Mouse (Mus musculus) midbrain, embryonic 14.5 days (tissue): Measurements from ENCODE around the gene Rbfox2. TPM values are rescaled to one million over a fixed set of nuclear protein-coding genes. Genes with fewer than 3 reads are reported as not detected.

Experiments used
- ATAC-seq: fragments of 200-750 bp; cut with Nextera tagmentation; 2 replicates; pipeline ENCODE4 v1.8.0; 2017; ENCODE audit warnings: moderate number of reproducible peaks, moderate library complexity; ENCODE audit not compliant: low FRiP score, low TSS enrichment
- DNase-seq: peaks from one replicate; pipeline ENCODE4 v3.0.0-alpha.2; 2015
- H3K27ac ChIP-seq: fragments of 300-500 bp; sonication (generic); replicated peaks from 2 replicates; pipeline ENCODE4 v1.5.1; 2014; ENCODE audit warnings: mild to moderate bottlenecking, low read depth, low read length, moderate library complexity
- H3K27me3 ChIP-seq: fragments of 300-500 bp; sonication (generic); 2 replicates; pipeline ENCODE4 v1.6.1; 2014; ENCODE audit warnings: low read length, control low read depth, mixed read lengths; ENCODE audit not compliant: control insufficient read depth, insufficient read depth
- H3K36me3 ChIP-seq: fragments of 300-500 bp; sonication (generic); 2 replicates; pipeline ENCODE4 v1.6.1; 2014; ENCODE audit warnings: low read length, control low read depth; ENCODE audit not compliant: control insufficient read depth, insufficient read depth
- H3K4me1 ChIP-seq: fragments of 300-500 bp; sonication (generic); 2 replicates; pipeline ENCODE4 v1.6.1; 2014; ENCODE audit warnings: mild to moderate bottlenecking, antibody characterized with exemption, low read length, control low read depth; ENCODE audit not compliant: control insufficient read depth, insufficient read depth
- H3K4me2 ChIP-seq: fragments of 300-500 bp; sonication (generic); 2 replicates; pipeline ENCODE4 v1.6.1; 2014; ENCODE audit warnings: mild to moderate bottlenecking, low read length, moderate library complexity
- H3K4me3 ChIP-seq: fragments of 300-500 bp; sonication (generic); replicated peaks from 2 replicates; pipeline ENCODE4 v1.5.1; 2014; ENCODE audit warnings: low read depth, low read length
- H3K9ac ChIP-seq: fragments of 300-500 bp; sonication (generic); replicated peaks from 2 replicates; pipeline ENCODE4 v1.6.1; 2014; ENCODE audit warnings: mild to moderate bottlenecking, low read length, moderate library complexity
- H3K9me3 ChIP-seq: fragments of 300-500 bp; sonication (generic); 2 replicates; pipeline ENCODE4 v1.6.1; 2016; ENCODE audit warnings: low read length, control low read depth, mixed read lengths; ENCODE audit not compliant: control insufficient read depth
- WGBS: fragments of 180-500 bp; shearing (Covaris S2); extraction: QIAGEN DNeasy Blood & Tissue Kit; methylation state at CpG from one replicate; pipeline ENCODE4 v1.1.7; 2014; 5-methylcytosine and 5-hydroxymethylcytosine counted together
- polyA plus RNA-seq: library from polyadenylated mRNA; unstranded; fragments of >200 nt; fragmentation: Nextera tagmentation; extraction: Ambion mirVana; gene quantifications from 2 replicates; pipeline ENCODE4 v1.2.1, GENCODE M21; 2014

The Rbfox2 gene
- polyA plus RNA-seq, 1 experiment from 2014 or later: 195 TPM

- H3K4me1 ChIP-seq: no peaks in the 10 kb centered on the region
- no peaks in the 10 kb centered on the region for H3K36me3 ChIP-seq
- H3K27me3 ChIP-seq: no peaks in the 10 kb centered on the region
- no peak for ATAC-seq
- 89% methylated on average over 10 of the region's 10 CpGs for WGBS
- no peak overlapping the region for H3K4me2 ChIP-seq
- no peak overlapping the region for H3K4me3 ChIP-seq
- no peak overlapping the region for H3K27ac ChIP-seq
- H3K9me3 ChIP-seq: no peaks in the 10 kb centered on the region
- no peak for DNase-seq
- no peak overlapping the region for H3K9ac ChIP-seq
These were observed 16.4 kb upstream of the Rbfox2 start for GRCm38 (mm10) chr15:77323226-77323625.

- ATAC-seq (no peak), DNase-seq (no peak)
These were observed 6.9 kb upstream of the Rbfox2 start for GRCm38 (mm10) chr15:77313701-77314100.

DNA sequence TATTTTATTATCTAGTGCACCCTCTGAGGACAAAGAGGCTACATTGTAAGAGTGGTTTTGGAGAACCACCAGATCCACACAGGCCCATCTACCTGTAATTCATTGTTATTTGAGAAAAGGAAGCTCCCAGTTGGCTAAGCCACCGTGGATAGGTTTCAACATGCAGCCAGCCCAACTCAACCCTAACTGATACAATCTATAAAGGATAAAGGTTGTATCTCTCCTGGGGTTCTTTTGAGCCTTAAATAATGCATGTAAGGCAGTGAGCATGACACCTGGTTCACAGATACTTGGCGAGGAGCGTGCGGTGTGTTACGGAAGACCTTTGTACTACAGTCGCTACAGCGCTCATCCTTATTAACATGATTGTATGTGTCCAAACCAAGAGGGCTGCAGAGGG lies 6.0 kb upstream of the Rbfox2 start:
- ATAC-seq (no peak), DNase-seq (no peak)
- H3K27ac ChIP-seq: no peak overlapping the region
- H3K9ac ChIP-seq: no peak overlapping the region
- H3K4me1 ChIP-seq: 0 out of 2 replicates have a peak, but pooled peaks cover 4% of the 10 kb centered on the region
- 87% methylated on average over 7 of the region's 7 CpGs for WGBS
- no peaks in the 10 kb centered on the region for H3K9me3 ChIP-seq
- H3K4me2 ChIP-seq: no peak overlapping the region
- H3K36me3 ChIP-seq: no peaks in the 10 kb centered on the region
- no peaks in the 10 kb centered on the region for H3K27me3 ChIP-seq
- no peak overlapping the region for H3K4me3 ChIP-seq

More at GRCm38 (mm10) chr15:77313701-77314100, 6.9 kb upstream of the Rbfox2 start:
- WGBS: 37% methylated on average over 6 of the region's 6 CpGs
- H3K27me3 ChIP-seq: no peaks in the 10 kb centered on the region
- no peak overlapping the region for H3K4me2 ChIP-seq
- no peak overlapping the region for H3K27ac ChIP-seq
- H3K9me3 ChIP-seq: no peaks in the 10 kb centered on the region
- H3K4me1 ChIP-seq: 0 out of 2 replicates have a peak, but pooled peaks cover 4% of the 10 kb centered on the region
- H3K4me3 ChIP-seq: no peak overlapping the region
- H3K9ac ChIP-seq: no peak overlapping the region
- H3K36me3 ChIP-seq: no peaks in the 10 kb centered on the region

DNA sequence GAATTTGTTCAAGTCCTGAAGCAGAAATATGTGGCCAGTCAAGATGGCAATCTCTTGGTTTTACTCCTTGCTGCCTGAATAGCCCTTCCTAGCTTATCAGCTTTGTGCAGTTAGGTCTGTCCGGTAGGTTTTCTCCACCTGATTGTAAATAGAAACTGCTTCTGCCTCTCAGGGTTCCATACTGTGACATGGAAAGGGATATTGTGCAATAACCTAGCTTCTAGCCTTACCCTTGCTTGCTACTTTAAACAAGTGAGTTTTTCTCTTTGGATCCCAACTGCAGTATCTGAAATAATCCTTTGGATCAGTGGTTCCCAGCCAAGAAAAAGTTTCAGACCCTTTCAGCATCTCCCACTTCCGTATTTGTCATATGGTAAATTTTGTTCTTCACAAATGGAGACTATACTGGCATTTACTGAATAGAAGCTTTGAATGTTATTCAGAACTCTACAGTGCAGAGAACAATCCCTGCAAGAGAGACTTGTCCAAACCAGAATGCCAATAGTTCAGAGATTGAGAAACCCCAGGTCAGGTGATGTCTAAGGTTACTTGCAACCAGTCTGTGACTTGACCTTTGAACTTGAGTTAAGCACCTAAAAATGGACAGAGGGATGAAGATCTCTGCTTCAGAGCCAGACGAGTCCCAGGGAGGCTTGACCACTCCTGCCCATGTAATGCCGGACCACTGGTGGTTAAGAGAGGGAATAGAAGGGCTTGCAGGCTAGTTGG lies 1.1 kb upstream of the Rbfox2 start:
- H3K4me3 ChIP-seq: no peak overlapping the region
- DNase-seq (no peak), ATAC-seq (no peak)
- H3K27me3 ChIP-seq: no peaks in the 10 kb centered on the region
- no peak overlapping the region for H3K4me2 ChIP-seq
- H3K36me3 ChIP-seq: no peaks in the 10 kb centered on the region
- peaks cover 20% of the 10 kb centered on the region for H3K4me1 ChIP-seq
- H3K27ac ChIP-seq: no peak overlapping the region
- no peak overlapping the region for H3K9ac ChIP-seq
- H3K9me3 ChIP-seq: no peaks in the 10 kb centered on the region
- 78% methylated on average over 4 of the region's 4 CpGs for WGBS

GRCm38 (mm10) chr15:77305852-77306546 lies 805 bp downstream of the Rbfox2 start:
- H3K36me3 ChIP-seq: no peaks in the 10 kb centered on the region
- peak overlapping the region; percentile 99 for H3K27ac ChIP-seq
- H3K27me3 ChIP-seq: no peaks in the 10 kb centered on the region
- no peaks in the 10 kb centered on the region for H3K9me3 ChIP-seq
- peak overlapping the region; percentile 75 for H3K4me2 ChIP-seq
- DNase-seq (peak; percentile 68), ATAC-seq (peak; percentile 50)
- peak overlapping the region; percentile 92 for H3K4me3 ChIP-seq
- WGBS: under 1% methylated on average over 54 of the region's 54 CpGs
- peaks cover 20% of the 10 kb centered on the region for H3K4me1 ChIP-seq
- H3K9ac ChIP-seq: peak overlapping the region; percentile 89

DNA sequence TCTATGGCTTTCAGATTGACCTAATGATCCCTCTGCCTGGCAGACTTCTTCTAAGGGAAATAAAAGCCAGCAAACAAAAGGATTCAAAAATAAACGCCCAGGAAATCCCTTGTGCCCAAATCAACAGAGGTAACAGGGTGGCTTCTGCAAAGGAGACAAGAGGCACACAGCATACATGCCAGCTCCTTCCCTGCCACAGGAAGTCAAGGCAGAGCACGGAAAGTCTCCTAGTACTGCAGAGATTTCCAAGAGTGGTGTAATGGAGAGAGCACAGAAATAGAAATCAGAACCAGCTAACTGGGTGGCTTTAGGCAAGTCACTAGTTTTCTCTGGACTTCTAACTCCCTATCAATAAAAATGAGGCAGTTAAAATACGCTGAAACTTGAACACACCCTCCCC lies 1.8 kb downstream of the Rbfox2 start:
- peaks cover 20% of the 10 kb centered on the region for H3K4me1 ChIP-seq
- H3K4me3 ChIP-seq: peak overlapping the region; percentile 92
- H3K27ac ChIP-seq: no peak overlapping the region
- peak overlapping the region; percentile 89 for H3K9ac ChIP-seq
- DNase-seq (no peak), ATAC-seq (no peak)
- H3K4me2 ChIP-seq: peak overlapping the region; percentile 75
- no peaks in the 10 kb centered on the region for H3K36me3 ChIP-seq
- H3K27me3 ChIP-seq: no peaks in the 10 kb centered on the region
- no peaks in the 10 kb centered on the region for H3K9me3 ChIP-seq
- 11% methylated on average over 3 of the region's 3 CpGs for WGBS

GRCm38 (mm10) chr15:77301122-77301521 lies 5.7 kb downstream of the Rbfox2 start:
- no peaks in the 10 kb centered on the region for H3K9me3 ChIP-seq
- H3K27me3 ChIP-seq: no peaks in the 10 kb centered on the region
- ATAC-seq (no peak), DNase-seq (no peak)
- H3K4me2 ChIP-seq: no peak overlapping the region
- no peaks in the 10 kb centered on the region for H3K36me3 ChIP-seq
- H3K4me1 ChIP-seq: peaks cover 20% of the 10 kb centered on the region
- H3K27ac ChIP-seq: no peak overlapping the region
- H3K4me3 ChIP-seq: no peak overlapping the region
- H3K9ac ChIP-seq: no peak overlapping the region
- WGBS: 84% methylated on average over 6 of the region's 6 CpGs

DNA sequence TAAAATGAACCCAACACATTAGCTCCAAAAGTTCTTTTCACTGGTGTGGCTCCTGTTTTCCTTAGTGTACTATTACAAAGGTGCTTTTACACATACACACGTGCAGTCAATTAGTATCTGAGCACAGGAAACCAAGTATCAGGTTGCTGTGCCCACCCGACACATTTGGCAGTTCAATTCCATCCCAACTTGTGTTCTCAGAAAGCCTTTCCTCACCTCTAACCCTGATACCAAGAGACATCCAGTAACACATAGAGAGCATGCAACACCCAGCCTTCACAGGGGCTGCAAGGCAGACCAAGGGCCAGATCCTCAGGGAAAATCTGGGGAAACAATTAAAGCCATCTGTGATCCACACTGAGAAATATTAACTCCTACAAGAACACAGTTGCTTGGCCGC lies 8.2 kb downstream of the Rbfox2 start:
- DNase-seq (no peak), ATAC-seq (no peak)
- H3K4me1 ChIP-seq: peaks cover under 1% of the 10 kb centered on the region; the same call in 1 of the 2 replicates
- H3K4me2 ChIP-seq: no peak overlapping the region
- no peaks in the 10 kb centered on the region for H3K36me3 ChIP-seq
- no peak overlapping the region for H3K9ac ChIP-seq
- H3K27me3 ChIP-seq: no peaks in the 10 kb centered on the region
- no peaks in the 10 kb centered on the region for H3K9me3 ChIP-seq
- 82% methylated on average over 3 of the region's 3 CpGs for WGBS
- H3K4me3 ChIP-seq: no peak overlapping the region
- no peak overlapping the region for H3K27ac ChIP-seq

DNA sequence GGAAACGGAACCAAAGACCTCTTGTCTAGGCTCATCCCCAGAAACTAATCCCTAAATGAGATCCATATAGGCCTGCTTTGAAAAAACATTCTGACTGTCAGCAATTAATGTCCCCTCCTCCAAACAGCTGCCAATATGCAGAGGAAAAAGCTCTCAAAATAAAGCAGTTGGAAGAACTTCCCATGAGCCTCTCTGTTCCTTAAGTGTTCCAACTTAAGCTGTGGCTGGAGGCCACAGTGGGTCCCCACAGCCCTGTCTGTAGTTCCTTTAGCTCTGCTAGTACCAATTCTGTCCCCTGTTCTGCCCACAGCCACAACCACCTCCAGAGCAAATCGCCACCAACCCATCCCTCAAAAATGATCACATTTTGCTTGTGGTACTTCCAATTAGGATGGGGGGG lies 10.2 kb downstream of the Rbfox2 start:
- Histone ChIP-seq H3K4me3 (no peak overlapping the region), H3K27me3 (no peaks in the 10 kb centered on the region), H3K27ac (no peak overlapping the region), H3K4me2 (no peak overlapping the region), H3K9ac (no peak overlapping the region), H3K36me3 (no peaks in the 10 kb centered on the region), H3K9me3 (no peaks in the 10 kb centered on the region), H3K4me1 (no peaks in the 10 kb centered on the region)
- WGBS: 74% methylated on average over 2 of the region's 2 CpGs
- no peak for DNase-seq
- no peak for ATAC-seq
